Mouse (Mus musculus): ENCODE measurements around the gene Clptm1.

- TF ChIP-seq CTCF (IDR thresholded peaks at IDR 0.05; ENCODE audit: low read depth) (no peak), EP300 (IDR thresholded peaks at IDR 0.05; ENCODE audit: low read depth) (no peak)
Measured at GRCm38 (mm10) chr7:19680702-19681101, 15.9 kb upstream of the Clptm1 start.

Measured in liver, embryonic 14.5 days (tissue).